Mouse (Mus musculus) intestine, embryonic 16.5 days (tissue): ENCODE data around the gene Serpinc1. TPM values are rescaled to one million over a fixed set of nuclear protein-coding genes. Genes with fewer than 3 reads are reported as not detected.
A peak's percentile ranks its signal among the peaks of the same experiment; 100 is the strongest.

Source experiments
- ATAC-seq: fragments of 200-750 bp; cut with Nextera tagmentation; 2 replicates; pipeline ENCODE4 v1.8.0; 2017; ENCODE audit warnings: moderate TSS enrichment, moderate library complexity
- H3K27ac ChIP-seq: fragments of 300-500 bp; sonication (generic); 2 replicates; pipeline ENCODE4 v1.5.1; 2014; ENCODE audit warnings: mild to moderate bottlenecking, low read length
- H3K27me3 ChIP-seq: fragments of 300-500 bp; sonication (generic); replicated peaks from 2 replicates; pipeline ENCODE4 v1.6.1; 2014; ENCODE audit warnings: low read length, control low read depth, mixed read lengths; ENCODE audit not compliant: control insufficient read depth, insufficient read depth
- H3K36me3 ChIP-seq: fragments of 300-500 bp; sonication (generic); 2 replicates; pipeline ENCODE4 v1.6.1; 2014; ENCODE audit warnings: low read length, control low read depth; ENCODE audit not compliant: control insufficient read depth, insufficient read depth
- H3K4me1 ChIP-seq: fragments of 300-500 bp; sonication (generic); 2 replicates; pipeline ENCODE4 v1.6.1; 2014; ENCODE audit warnings: low read length, control low read depth, mixed read lengths; ENCODE audit not compliant: control insufficient read depth, insufficient read depth
- H3K4me2 ChIP-seq: fragments of 300-500 bp; sonication (generic); 2 replicates; pipeline ENCODE4 v1.6.1; 2014; ENCODE audit warnings: low read depth, low read length, control low read depth
- H3K4me3 ChIP-seq: fragments of 300-500 bp; sonication (generic); 2 replicates; pipeline ENCODE4 v1.5.1; 2014; ENCODE audit warnings: mild to moderate bottlenecking, low read length
- H3K9ac ChIP-seq: fragments of 300-500 bp; sonication (generic); 2 replicates; pipeline ENCODE4 v1.6.1; 2014; ENCODE audit warnings: low read depth, low read length
- H3K9me3 ChIP-seq: fragments of 300-500 bp; sonication (generic); 2 replicates; pipeline ENCODE4 v1.6.1; 2016; ENCODE audit warnings: low read length, control low read depth; ENCODE audit not compliant: control insufficient read depth
- WGBS: fragments of 180-500 bp; shearing (Covaris S2); extraction: QIAGEN DNeasy Blood & Tissue Kit; methylation state at CpG from one replicate; pipeline ENCODE4 v1.1.7; 2014; 5-methylcytosine and 5-hydroxymethylcytosine counted together
- polyA plus RNA-seq: library from polyadenylated mRNA; unstranded; fragments of >200 nt; fragmentation: Nextera tagmentation; extraction: Ambion mirVana; gene quantifications from 2 replicates; pipeline ENCODE4 v1.2.1, GENCODE M21; 2015

The Serpinc1 gene
- 5.4 and 16.6 TPM in 2 replicates for polyA plus RNA-seq

DNA sequence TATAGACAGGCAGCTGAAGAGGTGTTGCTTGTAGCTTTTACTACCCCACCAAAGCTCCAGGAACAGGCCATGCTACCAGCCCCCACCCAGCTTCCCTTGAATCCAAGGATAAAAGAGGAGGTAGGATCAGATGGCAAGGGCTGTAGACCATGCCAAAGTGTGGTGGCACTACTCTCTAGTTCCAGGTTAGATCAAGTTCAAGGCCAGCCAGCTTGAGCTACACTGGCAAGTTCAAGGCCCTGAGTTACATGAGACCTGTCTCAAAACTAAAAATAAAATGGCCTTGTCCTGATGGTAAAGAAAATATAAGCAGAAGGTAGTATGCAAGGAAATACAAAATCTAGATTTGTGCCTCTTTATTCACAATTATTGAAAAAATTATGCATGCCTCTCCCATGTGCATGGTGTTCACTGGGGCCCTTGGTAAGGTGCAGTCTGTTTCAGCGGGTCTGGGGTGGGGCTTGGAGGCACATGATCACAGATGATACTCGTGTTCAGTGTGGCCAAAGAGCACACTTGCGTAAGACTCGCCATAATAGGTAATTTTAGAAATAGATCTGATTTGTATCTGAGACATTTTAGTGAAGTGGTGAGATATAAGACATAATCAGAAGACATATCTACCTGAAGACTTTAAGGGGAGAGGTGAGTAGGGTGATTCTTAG is at the start of gene Serpinc1:
Serpinc1 (plus strand) TSS at position 515 of the 665 bp plus-strand sequence.
- Histone ChIP-seq H3K27ac (no peak within 1 kb of the TSS), H3K27me3 (no peaks in the 10 kb centered on the region), H3K4me2 (no peak within 1 kb of the TSS), H3K9me3 (no peaks in the 10 kb centered on the region), H3K4me3 (no peak within 1 kb of the TSS), H3K9ac (no peak within 1 kb of the TSS), H3K36me3 (no peaks in the 10 kb centered on the region), H3K4me1 (no peaks in the 10 kb centered on the region)
- ATAC-seq: peak; percentile 89
- WGBS: 80% methylated on average over 4 of the region's 4 CpGs

DNA sequence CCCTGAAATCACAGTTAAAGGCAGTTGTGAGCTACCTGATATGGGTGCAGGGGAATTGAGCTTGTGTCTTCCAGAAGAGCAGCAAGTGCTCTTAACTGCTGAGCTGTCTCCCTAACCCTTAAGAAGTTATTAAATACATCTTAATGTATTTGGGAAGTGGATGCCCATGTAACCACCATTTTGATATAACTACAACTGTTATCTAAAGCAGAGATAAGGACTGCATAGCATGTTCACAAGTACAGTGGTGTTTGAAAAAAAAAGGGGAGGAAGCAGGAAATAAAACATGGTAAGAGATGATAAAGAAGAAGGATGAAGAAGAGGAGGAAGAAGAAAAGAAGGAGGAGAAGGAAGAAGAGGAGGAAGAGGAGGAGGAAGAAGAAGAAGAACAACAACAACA is 47.1 kb upstream of the Serpinc1 start:
- H3K27me3 ChIP-seq: no peaks in the 10 kb centered on the region
- H3K9ac ChIP-seq: no peak overlapping the region
- no peak overlapping the region for H3K4me2 ChIP-seq
- no peaks in the 10 kb centered on the region for H3K9me3 ChIP-seq
- H3K4me1 ChIP-seq: no peaks in the 10 kb centered on the region
- no peak for ATAC-seq
- no peak overlapping the region for H3K4me3 ChIP-seq
- no peak overlapping the region for H3K27ac ChIP-seq
- no peaks in the 10 kb centered on the region for H3K36me3 ChIP-seq

DNA sequence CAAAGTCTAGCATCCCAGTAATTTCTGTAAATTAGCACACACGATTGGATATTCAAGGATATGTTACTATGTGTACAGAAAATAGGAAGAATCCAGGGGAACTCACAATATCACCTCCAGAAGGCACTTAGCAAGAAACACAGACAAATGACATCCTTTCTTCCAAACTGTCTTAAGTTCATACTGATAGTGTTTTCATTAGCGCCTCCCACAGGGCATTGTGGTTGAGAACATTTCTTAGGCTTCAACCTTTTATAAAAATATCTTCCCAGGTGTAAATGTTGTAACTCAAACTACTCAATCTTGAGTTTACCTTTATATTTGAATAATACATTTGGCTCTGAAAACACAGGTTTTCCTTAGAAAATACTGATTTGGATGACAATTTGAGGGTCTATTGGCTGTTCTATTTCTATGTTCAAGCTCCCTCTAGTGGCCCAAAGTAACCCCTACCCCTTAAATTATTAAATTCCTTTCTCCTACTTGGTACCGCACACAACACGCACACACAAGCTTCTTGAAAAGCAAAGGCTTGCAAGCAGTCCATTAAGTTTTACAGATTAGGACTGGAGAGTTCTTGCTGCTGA is 44.4 kb upstream of the Serpinc1 start:
- WGBS: 68% methylated on average over 4 of the region's 4 CpGs
- H3K27me3 ChIP-seq: no peaks in the 10 kb centered on the region
- H3K9me3 ChIP-seq: no peaks in the 10 kb centered on the region
- no peak overlapping the region for H3K27ac ChIP-seq
- H3K4me2 ChIP-seq: no peak overlapping the region
- H3K9ac ChIP-seq: no peak overlapping the region
- 0 out of 2 replicates have a peak, but pooled peaks cover 3% of the 10 kb centered on the region for H3K36me3 ChIP-seq
- no peak overlapping the region for H3K4me3 ChIP-seq
- H3K4me1 ChIP-seq: no peaks in the 10 kb centered on the region
- no peak for ATAC-seq

DNA sequence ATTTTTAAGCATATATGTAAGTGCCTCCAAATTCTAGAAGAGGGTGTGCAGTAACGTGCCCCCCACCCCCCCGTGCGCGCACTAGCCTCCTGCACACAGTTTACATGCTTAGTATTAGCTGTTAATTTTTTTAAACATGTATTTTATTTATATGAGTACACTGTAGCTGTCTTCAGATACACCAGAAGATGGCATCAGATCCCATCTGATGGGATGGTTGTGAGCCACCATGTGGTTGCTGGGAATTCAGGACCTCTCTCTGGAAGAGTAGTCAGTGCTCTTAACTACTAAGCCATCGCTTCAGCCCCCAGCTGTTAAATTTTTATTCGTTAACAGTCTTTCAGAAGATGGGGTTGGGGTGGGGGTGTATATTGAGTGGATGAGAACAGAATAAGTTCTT is 42.8 kb upstream of the Serpinc1 start:
- Histone ChIP-seq H3K36me3 (peaks cover 6% of the 10 kb centered on the region), H3K9me3 (no peaks in the 10 kb centered on the region), H3K27me3 (no peaks in the 10 kb centered on the region), H3K9ac (no peak overlapping the region), H3K4me3 (no peak overlapping the region), H3K27ac (no peak overlapping the region), H3K4me1 (no peaks in the 10 kb centered on the region), H3K4me2 (no peak overlapping the region)
- no peak for ATAC-seq
- 91% methylated on average over 6 of the region's 6 CpGs for WGBS

DNA sequence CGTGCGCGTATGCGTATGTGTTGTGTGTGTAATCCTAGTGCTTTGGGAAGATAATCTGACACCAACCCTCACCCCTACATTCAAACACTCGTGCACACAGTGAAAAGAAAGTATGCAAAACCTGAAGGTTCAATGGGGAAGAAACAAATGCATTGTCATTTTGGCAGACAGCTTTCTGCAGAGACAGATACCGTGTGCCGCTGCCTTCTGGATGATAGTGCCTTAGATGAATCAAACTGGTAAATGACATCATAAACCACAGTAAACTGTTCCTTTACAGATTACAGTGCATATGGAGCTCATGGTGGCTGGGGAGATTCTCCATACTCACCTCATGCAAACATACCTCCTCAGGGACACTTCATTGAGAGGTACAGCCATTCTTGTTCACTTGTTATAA is 15.2 kb upstream of the Serpinc1 start:
- WGBS: 92% methylated on average over 7 of the region's 7 CpGs
- ATAC-seq: no peak
- Histone ChIP-seq H3K27me3 (no peaks in the 10 kb centered on the region), H3K27ac (no peak overlapping the region), H3K9ac (no peak overlapping the region), H3K4me1 (no peaks in the 10 kb centered on the region), H3K9me3 (no peaks in the 10 kb centered on the region), H3K4me2 (no peak overlapping the region), H3K36me3 (peaks cover 16% of the 10 kb centered on the region), H3K4me3 (no peak overlapping the region)

DNA sequence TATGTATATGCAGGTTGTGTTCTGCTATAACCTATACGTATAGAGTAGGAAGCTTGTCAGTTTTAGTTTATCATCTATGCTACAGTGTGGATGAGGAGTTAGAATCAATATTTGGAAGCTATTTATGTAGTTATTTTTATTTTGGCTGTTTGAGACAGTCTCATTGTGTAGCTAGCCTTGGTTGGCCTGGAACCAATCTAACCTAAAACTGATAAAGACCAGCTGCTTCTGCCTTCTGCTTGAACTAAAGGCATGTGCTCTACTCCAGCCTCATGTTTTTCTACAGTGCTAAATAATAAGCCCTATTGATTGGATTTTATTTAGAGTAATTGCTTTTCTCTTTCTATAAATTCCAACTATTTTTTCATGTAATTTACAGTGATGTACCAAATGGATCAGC is 11.1 kb upstream of the Serpinc1 start:
- no peaks in the 10 kb centered on the region for H3K9me3 ChIP-seq
- ATAC-seq: no peak
- no peaks in the 10 kb centered on the region for H3K4me1 ChIP-seq
- H3K9ac ChIP-seq: no peak overlapping the region
- H3K27ac ChIP-seq: no peak overlapping the region
- WGBS: 76% methylated on average over 1 of the region's 1 CpGs
- no peak overlapping the region for H3K4me2 ChIP-seq
- H3K4me3 ChIP-seq: no peak overlapping the region
- no peaks in the 10 kb centered on the region for H3K27me3 ChIP-seq
- peaks cover 14% of the 10 kb centered on the region for H3K36me3 ChIP-seq

DNA sequence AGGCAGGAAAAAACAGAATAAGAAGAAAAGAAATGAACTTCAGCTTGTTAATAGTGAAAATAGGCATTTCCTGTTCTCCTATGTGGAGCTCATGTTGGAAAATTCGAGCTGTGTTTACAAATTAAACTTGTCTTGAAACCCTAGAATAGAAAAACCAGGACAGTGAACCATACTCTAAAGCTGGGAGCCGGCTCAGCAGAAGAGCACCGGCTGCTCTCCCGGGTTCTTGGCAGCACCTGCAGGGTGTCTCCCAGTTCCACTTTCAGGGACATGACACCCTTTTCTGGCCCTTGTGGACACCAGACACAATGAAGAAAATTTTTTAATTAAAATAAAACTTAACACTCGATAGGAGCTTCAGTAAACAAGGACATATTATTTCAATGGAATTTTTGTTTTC is 9.7 kb upstream of the Serpinc1 start:
- no peak overlapping the region for H3K4me2 ChIP-seq
- H3K9me3 ChIP-seq: no peaks in the 10 kb centered on the region
- H3K4me3 ChIP-seq: no peak overlapping the region
- 76% methylated on average over 5 of the region's 5 CpGs for WGBS
- no peak overlapping the region for H3K9ac ChIP-seq
- no peaks in the 10 kb centered on the region for H3K4me1 ChIP-seq
- H3K36me3 ChIP-seq: peaks cover 5% of the 10 kb centered on the region
- no peak for ATAC-seq
- H3K27me3 ChIP-seq: no peaks in the 10 kb centered on the region
- H3K27ac ChIP-seq: no peak overlapping the region

DNA sequence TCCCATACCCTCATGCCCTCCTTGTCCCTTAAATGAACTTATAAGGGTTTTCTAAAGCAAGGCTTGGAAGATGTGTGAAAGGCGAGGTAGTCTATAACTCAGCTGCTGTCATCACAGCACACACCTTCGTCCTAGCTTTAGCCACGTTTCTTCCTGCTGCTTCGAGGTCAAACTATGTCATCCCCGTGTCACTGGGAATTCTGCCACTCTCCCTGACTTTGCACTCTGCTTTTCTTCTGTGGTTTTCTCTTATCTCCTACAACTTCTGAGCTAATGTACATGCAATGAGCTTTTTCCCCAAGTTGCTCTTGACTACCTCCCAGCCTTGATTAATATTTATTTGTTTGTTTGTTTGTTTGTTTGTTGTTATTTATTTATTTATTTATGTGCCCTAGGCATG is 1.6 kb downstream of the Serpinc1 start:
- ATAC-seq: no peak
- no peak overlapping the region for H3K9ac ChIP-seq
- H3K4me1 ChIP-seq: no peaks in the 10 kb centered on the region
- H3K9me3 ChIP-seq: no peaks in the 10 kb centered on the region
- WGBS: 60% methylated on average over 5 of the region's 5 CpGs
- H3K4me2 ChIP-seq: no peak overlapping the region
- no peak overlapping the region for H3K27ac ChIP-seq
- H3K4me3 ChIP-seq: no peak overlapping the region
- H3K36me3 ChIP-seq: no peaks in the 10 kb centered on the region
- no peaks in the 10 kb centered on the region for H3K27me3 ChIP-seq

DNA sequence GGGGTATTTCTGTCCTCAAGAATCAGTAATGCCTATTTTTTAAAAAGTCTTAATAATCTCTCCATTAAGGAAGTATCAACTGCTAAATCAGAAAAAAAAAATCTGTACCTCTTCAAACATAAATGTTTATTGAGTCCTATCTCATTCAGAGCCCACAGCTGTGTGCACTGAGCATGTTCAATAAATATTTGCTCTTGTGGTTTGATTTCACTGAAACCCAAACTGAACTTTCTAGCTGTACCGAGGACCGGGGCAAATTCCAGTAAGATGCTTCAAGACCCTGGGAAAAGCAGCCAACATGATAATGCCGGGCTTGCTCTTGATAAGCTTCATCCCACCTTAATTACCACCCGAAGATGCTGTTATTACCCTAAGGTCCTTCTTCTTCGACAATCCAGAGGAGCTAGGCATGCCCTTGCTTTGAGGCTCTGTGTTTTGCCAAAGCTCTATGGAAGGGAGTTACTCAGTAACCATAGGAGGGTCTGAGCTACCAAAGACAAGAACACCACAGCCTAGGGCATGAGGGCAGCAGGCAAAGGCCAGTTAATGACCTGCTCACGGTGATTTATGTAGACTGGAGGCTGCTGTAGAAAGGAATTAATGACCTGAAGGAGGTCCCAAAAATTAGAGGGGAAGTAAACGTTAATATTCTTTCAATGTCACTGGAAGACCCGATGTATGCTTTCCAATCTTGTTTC is 2.3 kb downstream of the Serpinc1 start:
- no peak overlapping the region for H3K4me3 ChIP-seq
- H3K27ac ChIP-seq: no peak overlapping the region
- no peaks in the 10 kb centered on the region for H3K27me3 ChIP-seq
- no peaks in the 10 kb centered on the region for H3K9me3 ChIP-seq
- H3K9ac ChIP-seq: no peak overlapping the region
- H3K36me3 ChIP-seq: no peaks in the 10 kb centered on the region
- ATAC-seq: no peak
- H3K4me2 ChIP-seq: no peak overlapping the region
- 43% methylated on average over 8 of the region's 8 CpGs for WGBS
- no peaks in the 10 kb centered on the region for H3K4me1 ChIP-seq
